Mouse (Mus musculus) stomach, postnatal 0 days (tissue): ENCODE data around the gene Tmem248. TPM values are rescaled to one million over a fixed set of nuclear protein-coding genes. Genes with fewer than 3 reads are reported as not detected.
"Not testable (repeated sequence)": the region's sequence is repeated elsewhere in the genome, so short reads cannot be mapped to it uniquely, and the experiment has no call there.

Experiments used
- ATAC-seq: fragments of 200-750 bp; cut with Nextera tagmentation; 2 replicates; pipeline ENCODE4 v1.8.0; 2017; ENCODE audit not compliant: low FRiP score, low TSS enrichment
- DNase-seq: peaks from one replicate; pipeline ENCODE4 v3.0.0-alpha.2; 2016; ENCODE audit warnings: low spot score
- H3K27ac ChIP-seq: fragments of 300-500 bp; sonication (generic); replicated peaks from 2 replicates; pipeline ENCODE4 v1.5.1; 2014; ENCODE audit warnings: mild to moderate bottlenecking, control low read depth
- H3K27me3 ChIP-seq: fragments of 300-500 bp; sonication (generic); 2 replicates; pipeline ENCODE4 v1.6.1; 2014; ENCODE audit warnings: low read length; ENCODE audit not compliant: control insufficient read depth, insufficient read depth
- H3K36me3 ChIP-seq: fragments of 300-500 bp; sonication (generic); 2 replicates; pipeline ENCODE4 v1.6.1; 2014; ENCODE audit warnings: low read length, mixed read lengths; ENCODE audit not compliant: control insufficient read depth, insufficient read depth
- H3K4me1 ChIP-seq: fragments of 300-500 bp; sonication (generic); replicated peaks from 2 replicates; pipeline ENCODE4 v1.6.1; 2014; ENCODE audit warnings: antibody characterized with exemption; ENCODE audit not compliant: control insufficient read depth, insufficient read depth
- H3K4me2 ChIP-seq: fragments of 300-500 bp; sonication (generic); replicated peaks from 2 replicates; pipeline ENCODE4 v1.6.1; 2014; ENCODE audit warnings: low read depth, mild to moderate bottlenecking, control low read depth, moderate library complexity
- H3K4me3 ChIP-seq: fragments of 300-500 bp; sonication (generic); 2 replicates; pipeline ENCODE4 v1.5.1; 2014; ENCODE audit warnings: low read depth, low read length, control low read depth
- H3K9ac ChIP-seq: fragments of 300-500 bp; sonication (generic); 2 replicates; pipeline ENCODE4 v1.6.1; 2014; ENCODE audit warnings: mild to moderate bottlenecking, low read length, control low read depth, mixed read lengths
- H3K9me3 ChIP-seq: fragments of 300-500 bp; sonication (generic); 2 replicates; pipeline ENCODE4 v1.6.1; 2016; ENCODE audit warnings: low read length; ENCODE audit not compliant: control insufficient read depth
- CTCF ChIP-seq: IDR thresholded peaks from 2 replicates; pipeline ENCODE4 v1.5.1; 2016; ENCODE audit warnings: antibody characterized with exemption, low read depth, mild to moderate bottlenecking, moderate library complexity
- EP300 ChIP-seq: optimal IDR thresholded peaks from 2 replicates; pipeline ENCODE3; 2016; ENCODE audit warnings: antibody characterized with exemption
- WGBS: fragments of 180-500 bp; shearing (Covaris S2); extraction: QIAGEN DNeasy Blood & Tissue Kit; methylation state at CpG from one replicate; pipeline ENCODE4 v1.1.7; 2014; 5-methylcytosine and 5-hydroxymethylcytosine counted together
- polyA plus RNA-seq: library from polyadenylated mRNA; unstranded; fragments of >200 nt; fragmentation: Nextera tagmentation; extraction: Ambion mirVana; gene quantifications from 2 replicates; pipeline ENCODE4 v1.2.1, GENCODE M21; 2015

Gene Tmem248
- polyA plus RNA-seq, 1 experiment from 2014 or later, result 33.2 TPM

DNA sequence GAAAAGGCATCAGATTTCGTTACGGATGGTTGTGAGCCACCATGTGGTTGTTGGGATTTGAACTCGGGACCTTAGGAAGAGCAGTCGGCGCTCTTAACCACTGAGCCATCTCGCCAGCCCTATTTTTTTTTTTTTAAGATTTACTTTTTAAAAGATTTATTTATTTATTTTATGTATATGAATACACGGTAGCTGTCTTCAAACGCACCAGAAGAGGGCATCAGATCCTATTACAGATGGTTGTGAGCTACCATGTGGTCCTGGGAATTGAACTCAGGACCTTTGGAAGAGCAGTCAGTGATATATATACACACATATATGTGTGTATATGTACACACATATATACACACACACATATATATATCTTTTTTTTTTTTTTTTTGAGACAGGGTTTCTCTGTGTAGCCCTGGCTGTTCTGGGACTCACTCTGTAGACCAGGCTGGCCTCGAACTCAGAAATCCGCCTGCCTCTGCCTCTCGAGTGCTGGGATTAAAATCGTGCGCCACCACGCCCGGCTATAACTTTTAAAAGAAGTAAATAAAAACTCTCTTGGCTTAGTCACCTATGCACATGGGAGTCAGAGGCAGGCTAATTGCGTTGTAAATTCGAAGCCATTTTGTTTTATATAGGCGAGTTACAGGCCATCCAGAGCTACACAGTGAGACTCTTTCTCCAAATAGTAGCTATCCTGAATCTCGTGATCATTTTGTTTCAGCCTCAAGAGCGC, 39.1 kb downstream of the Tmem248 start:
- not testable (repeated sequence) for H3K36me3 ChIP-seq, H3K9me3 ChIP-seq, H3K27me3 ChIP-seq, H3K4me1 ChIP-seq, DNase-seq
- 21% methylated on average over 20 of the region's 20 CpGs for WGBS
- ATAC-seq, result peak; percentile 5; the same call in 1 of the 2 replicates
- Histone ChIP-seq H3K9ac (0 out of 2 replicates have a peak overlapping the region, but pooled peaks have one; percentile 23), H3K4me3 (peak overlapping the region; percentile 75), H3K4me2 (peak overlapping the region; percentile 68), H3K27ac (peak overlapping the region; percentile 71)
- TF ChIP-seq CTCF, result peak; percentile 15

DNA sequence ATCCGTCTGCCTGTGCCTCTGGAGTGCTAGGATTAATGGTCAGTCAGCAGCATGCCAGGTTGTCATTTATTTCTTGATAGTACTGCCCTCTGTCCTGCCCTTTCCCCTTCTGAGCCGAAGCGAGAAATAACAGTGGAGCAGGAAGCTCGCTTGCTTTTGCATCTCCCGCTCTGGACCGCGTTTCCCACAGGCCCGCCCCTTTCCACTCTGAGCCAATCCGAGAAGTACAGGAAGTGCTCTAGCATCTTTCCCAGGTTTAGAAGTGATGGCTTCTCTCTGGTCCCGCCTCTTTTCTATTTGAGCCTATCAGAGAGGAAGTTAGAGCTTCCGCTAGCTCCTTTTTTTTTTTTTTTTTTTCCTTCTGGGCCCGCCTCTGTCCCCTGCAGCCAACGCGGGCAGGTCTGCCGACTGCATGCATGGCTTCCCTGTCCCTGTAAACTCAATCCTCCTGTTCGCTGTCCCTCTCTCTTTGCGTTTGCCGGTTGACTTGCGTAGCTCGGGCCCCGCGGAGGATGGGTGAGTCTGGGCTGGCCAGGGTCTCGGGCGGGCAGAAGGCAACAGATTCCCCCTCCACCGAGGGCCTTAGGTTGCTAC, 39.9 kb downstream of the Tmem248 start:
- Histone ChIP-seq H3K27me3 (no peaks in the 10 kb centered on the region), H3K4me3 (peak overlapping the region; percentile 49), H3K27ac (peak overlapping the region; percentile 71), H3K9ac (peak overlapping the region; percentile 71), H3K4me1 (no peaks in the 10 kb centered on the region; the same call in 1 of the 2 replicates), H3K9me3 (no peaks in the 10 kb centered on the region), H3K4me2 (peak overlapping the region; percentile 68), H3K36me3 (peaks cover 3% of the 10 kb centered on the region; the same call in 1 of the 2 replicates)
- TF ChIP-seq CTCF, result no peak
- no peak for TF ChIP-seq EP300
- DNase-seq, result peak; percentile 95
- WGBS, result under 1% methylated on average over 25 of the region's 25 CpGs
- ATAC-seq, result peak; percentile 93

DNA sequence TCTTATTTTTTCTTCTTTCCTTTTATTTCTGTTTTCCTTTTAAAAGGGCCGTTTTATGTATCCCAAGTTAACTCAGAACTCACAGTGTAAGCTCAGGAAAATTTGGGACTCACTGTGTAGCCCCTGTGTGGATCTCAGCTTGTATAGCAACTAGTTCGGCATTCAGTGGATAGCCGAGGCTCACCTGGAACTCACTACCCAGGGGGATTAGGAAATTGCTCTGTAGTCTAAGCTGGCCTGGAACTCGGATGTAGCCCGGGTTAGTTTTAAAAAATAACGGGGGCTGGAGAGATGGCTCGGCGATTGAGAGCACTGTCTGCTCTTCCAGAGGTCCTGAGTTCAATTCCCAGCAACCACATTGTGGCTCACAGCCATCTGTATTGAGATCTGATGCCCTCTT, 40.4 kb downstream of the Tmem248 start:
- peak overlapping the region; percentile 49 for H3K4me3 ChIP-seq
- no peak for DNase-seq
- 9% methylated on average over 8 of the region's 8 CpGs for WGBS
- no peaks in the 10 kb centered on the region for H3K9me3 ChIP-seq
- peak overlapping the region; percentile 48 for H3K4me2 ChIP-seq
- peak overlapping the region; percentile 71 for H3K9ac ChIP-seq
- ATAC-seq, result no peak
- H3K27me3 ChIP-seq, result no peaks in the 10 kb centered on the region
- no peaks in the 10 kb centered on the region; the same call in 1 of the 2 replicates for H3K4me1 ChIP-seq
- TF ChIP-seq CTCF, result no peak
- TF ChIP-seq EP300, result no peak
- H3K27ac ChIP-seq, result 0 out of 2 replicates have a peak overlapping the region, but pooled peaks have one; percentile 59
- H3K36me3 ChIP-seq, result peaks cover 3% of the 10 kb centered on the region; the same call in 1 of the 2 replicates

- no peak overlapping the region for H3K9ac ChIP-seq
- WGBS, result 66% methylated on average over 11 of the region's 11 CpGs
- ATAC-seq (no peak), DNase-seq (no peak)
- no peaks in the 10 kb centered on the region for H3K4me1 ChIP-seq
- peaks cover 13% of the 10 kb centered on the region; the same call in 1 of the 2 replicates for H3K36me3 ChIP-seq
- no peak overlapping the region for H3K27ac ChIP-seq
- no peaks in the 10 kb centered on the region for H3K27me3 ChIP-seq
- H3K4me2 ChIP-seq, result no peak overlapping the region
- no peak overlapping the region for H3K4me3 ChIP-seq
- TF ChIP-seq EP300, result no peak
- TF ChIP-seq CTCF, result peak; percentile 60
- no peaks in the 10 kb centered on the region for H3K9me3 ChIP-seq
These were observed 46.6 kb downstream of the Tmem248 start for GRCm38 (mm10) chr5:130263454-130263853.

DNA sequence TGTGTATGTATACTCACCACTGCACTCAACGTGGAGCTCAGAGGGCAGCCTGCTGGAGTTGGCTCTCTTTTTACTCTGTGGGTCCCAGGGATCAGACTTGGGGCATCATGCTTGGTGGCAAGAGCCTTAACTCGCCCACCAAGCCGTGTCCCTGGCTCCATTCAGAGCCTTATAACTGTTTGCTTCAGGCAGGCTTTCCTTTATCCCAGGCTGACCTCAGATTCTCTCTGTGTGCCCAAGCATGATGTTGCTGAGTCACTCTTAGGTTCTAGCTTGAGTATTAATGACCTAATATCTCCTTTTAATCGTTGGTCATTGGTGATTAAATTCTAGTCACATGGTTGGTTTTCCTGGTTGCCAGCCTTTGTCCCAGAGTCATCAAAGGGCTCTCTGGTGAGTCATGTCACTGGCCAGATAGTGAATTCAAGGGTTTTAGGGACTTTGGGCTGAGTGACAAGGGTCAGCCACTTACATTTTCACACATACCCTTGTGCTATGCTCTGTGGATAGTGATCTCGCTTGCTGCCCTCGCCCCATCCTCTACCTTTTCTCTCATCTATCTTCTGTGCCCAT, 47.6 kb downstream of the Tmem248 start:
- Histone ChIP-seq H3K4me2 (no peak overlapping the region), H3K27ac (no peak overlapping the region), H3K9me3 (no peaks in the 10 kb centered on the region), H3K36me3 (peaks cover 15% of the 10 kb centered on the region; the same call in 1 of the 2 replicates), H3K9ac (no peak overlapping the region), H3K27me3 (no peaks in the 10 kb centered on the region), H3K4me1 (no peaks in the 10 kb centered on the region), H3K4me3 (no peak overlapping the region)
- TF ChIP-seq EP300, result no peak
- no peak for TF ChIP-seq CTCF
- no peak for DNase-seq
- WGBS, result 87% methylated on average over 6 of the region's 6 CpGs
- peak; percentile 84 for ATAC-seq
